Mouse (Mus musculus): ENCODE measurements around the gene Ntn1. TPM values are rescaled to one million over a fixed set of nuclear protein-coding genes. Genes with fewer than 3 reads are reported as not detected.

Gene Ntn1
- polyA plus RNA-seq, 1 experiment from 2014 or later, result 22.3 TPM

- no peaks in the 10 kb centered on the region for H3K36me3 ChIP-seq
- no peak for ATAC-seq (ENCODE audit: low FRiP score)
- H3K4me2 ChIP-seq, result no peak overlapping the region
- H3K9ac ChIP-seq, result no peak overlapping the region
- no peak overlapping the region for H3K27ac ChIP-seq
- no peak overlapping the region for H3K4me3 ChIP-seq
- 84% methylated on average over 3 of the region's 3 CpGs for WGBS
- H3K27me3 ChIP-seq, result no peaks in the 10 kb centered on the region
- no peaks in the 10 kb centered on the region for H3K9me3 ChIP-seq
- peaks cover 15% of the 10 kb centered on the region for H3K4me1 ChIP-seq (replicated peaks)
Observed at GRCm38 (mm10) chr11:68340366-68340765, 60.3 kb downstream of the Ntn1 start.

GRCm38 (mm10) chr11:68339856-68340255 lies 60.8 kb downstream of the Ntn1 start:
- H3K27me3 ChIP-seq, result no peaks in the 10 kb centered on the region
- no peak for ATAC-seq (ENCODE audit: low FRiP score)

GRCm38 (mm10) chr11:68339331-68339730 lies 61.3 kb downstream of the Ntn1 start:
- WGBS, result 96% methylated on average over 7 of the region's 7 CpGs
- no peak for ATAC-seq (ENCODE audit: low FRiP score)
- no peak overlapping the region for H3K4me3 ChIP-seq
- H3K36me3 ChIP-seq, result no peaks in the 10 kb centered on the region
- peaks cover 15% of the 10 kb centered on the region for H3K4me1 ChIP-seq (replicated peaks)
- H3K9me3 ChIP-seq, result no peaks in the 10 kb centered on the region
- no peak overlapping the region for H3K9ac ChIP-seq
- no peak overlapping the region for H3K27ac ChIP-seq
- no peak overlapping the region for H3K4me2 ChIP-seq
- no peaks in the 10 kb centered on the region for H3K27me3 ChIP-seq

More at GRCm38 (mm10) chr11:68339856-68340255, 60.8 kb downstream of the Ntn1 start:
- no peaks in the 10 kb centered on the region for H3K36me3 ChIP-seq
- H3K9ac ChIP-seq, result no peak overlapping the region
- no peak overlapping the region for H3K4me3 ChIP-seq
- H3K4me2 ChIP-seq, result no peak overlapping the region
- H3K27ac ChIP-seq, result no peak overlapping the region
- H3K4me1 ChIP-seq (replicated peaks), result peaks cover 15% of the 10 kb centered on the region
- no peaks in the 10 kb centered on the region for H3K9me3 ChIP-seq
- 95% methylated on average over 13 of the region's 13 CpGs for WGBS

GRCm38 (mm10) chr11:68331676-68332265 lies 68.9 kb downstream of the Ntn1 start:
- no peaks in the 10 kb centered on the region for H3K27me3 ChIP-seq
- H3K4me1 ChIP-seq (replicated peaks), result peaks cover 6% of the 10 kb centered on the region; the same call in 1 of the 2 replicates
- 81% methylated on average over 13 of the region's 13 CpGs for WGBS
- no peak overlapping the region for H3K4me3 ChIP-seq
- H3K9me3 ChIP-seq, result 0 out of 2 replicates have a peak, but pooled peaks cover 4% of the 10 kb centered on the region
- H3K27ac ChIP-seq, result no peak overlapping the region; the same call in 1 of the 2 replicates
- no peaks in the 10 kb centered on the region for H3K36me3 ChIP-seq
- ATAC-seq (ENCODE audit: low FRiP score), result no peak
- no peak overlapping the region for H3K4me2 ChIP-seq
- no peak overlapping the region for H3K9ac ChIP-seq

- Histone ChIP-seq H3K4me1 (replicated peaks) (peaks cover 6% of the 10 kb centered on the region; the same call in 1 of the 2 replicates), H3K27ac (no peak overlapping the region), H3K4me2 (no peak overlapping the region), H3K36me3 (no peaks in the 10 kb centered on the region; the same call in 1 of the 2 replicates), H3K4me3 (no peak overlapping the region), H3K9ac (no peak overlapping the region), H3K27me3 (no peaks in the 10 kb centered on the region), H3K9me3 (0 out of 2 replicates have a peak, but pooled peaks cover 7% of the 10 kb centered on the region)
- no peak for ATAC-seq (ENCODE audit: low FRiP score)
- 81% methylated on average over 6 of the region's 6 CpGs for WGBS
Observed at GRCm38 (mm10) chr11:68331117-68331437, 69.5 kb downstream of the Ntn1 start.

- no peak for ATAC-seq (ENCODE audit: low FRiP score)
- no peak overlapping the region for H3K9ac ChIP-seq
- 0 out of 2 replicates have a peak, but pooled peaks cover 7% of the 10 kb centered on the region for H3K9me3 ChIP-seq
- H3K4me1 ChIP-seq (replicated peaks), result peaks cover 6% of the 10 kb centered on the region; the same call in 1 of the 2 replicates
- H3K27ac ChIP-seq, result no peak overlapping the region
- no peak overlapping the region for H3K4me3 ChIP-seq
- 76% methylated on average over 10 of the region's 10 CpGs for WGBS
- H3K27me3 ChIP-seq, result no peaks in the 10 kb centered on the region
- no peaks in the 10 kb centered on the region; the same call in 1 of the 2 replicates for H3K36me3 ChIP-seq
- no peak overlapping the region for H3K4me2 ChIP-seq
Observed at GRCm38 (mm10) chr11:68330398-68331116, 70.1 kb downstream of the Ntn1 start.

GRCm38 (mm10) chr11:68324863-68325262 lies 75.8 kb downstream of the Ntn1 start:
- ATAC-seq (ENCODE audit: low FRiP score), result no peak
- 0 out of 2 replicates have a peak, but pooled peaks cover 7% of the 10 kb centered on the region for H3K9me3 ChIP-seq
- no peaks in the 10 kb centered on the region for H3K27me3 ChIP-seq
- H3K9ac ChIP-seq, result no peak overlapping the region
- H3K36me3 ChIP-seq, result no peaks in the 10 kb centered on the region; the same call in 1 of the 2 replicates
- no peak overlapping the region for H3K27ac ChIP-seq
- H3K4me1 ChIP-seq (replicated peaks), result peaks cover 5% of the 10 kb centered on the region; the same call in 1 of the 2 replicates
- 88% methylated on average over 2 of the region's 2 CpGs for WGBS
- no peak overlapping the region for H3K4me2 ChIP-seq
- H3K4me3 ChIP-seq, result no peak overlapping the region

GRCm38 (mm10) chr11:68321417-68321816 lies 79.2 kb downstream of the Ntn1 start:
- no peak overlapping the region for H3K4me3 ChIP-seq
- H3K4me2 ChIP-seq, result no peak overlapping the region
- ATAC-seq (ENCODE audit: low FRiP score), result no peak
- no peak overlapping the region for H3K27ac ChIP-seq
- peaks cover 5% of the 10 kb centered on the region; the same call in 1 of the 2 replicates for H3K4me1 ChIP-seq (replicated peaks)
- no peaks in the 10 kb centered on the region for H3K27me3 ChIP-seq
- 0 out of 2 replicates have a peak, but pooled peaks cover 4% of the 10 kb centered on the region for H3K9me3 ChIP-seq
- no peak overlapping the region for H3K9ac ChIP-seq
- no peaks in the 10 kb centered on the region; the same call in 1 of the 2 replicates for H3K36me3 ChIP-seq
- whole genome bisulfite sequencing, result 70% methylated on average over 7 of the region's 7 CpGs

- Histone ChIP-seq H3K9ac (no peak overlapping the region), H3K27me3 (no peaks in the 10 kb centered on the region), H3K27ac (no peak overlapping the region), H3K36me3 (no peaks in the 10 kb centered on the region), H3K4me2 (no peak overlapping the region), H3K4me1 (replicated peaks) (peaks cover 18% of the 10 kb centered on the region), H3K9me3 (0 out of 2 replicates have a peak, but pooled peaks cover 9% of the 10 kb centered on the region), H3K4me3 (no peak overlapping the region)
- WGBS, result 79% methylated on average over 11 of the region's 11 CpGs
- ATAC-seq (ENCODE audit: low FRiP score), result no peak
Observed at GRCm38 (mm10) chr11:68315551-68316130, 85.0 kb downstream of the Ntn1 start.

GRCm38 (mm10) chr11:68313861-68314260 lies 86.8 kb downstream of the Ntn1 start:
- WGBS, result 51% methylated on average over 4 of the region's 4 CpGs
- H3K4me1 ChIP-seq (replicated peaks), result peaks cover 25% of the 10 kb centered on the region
- no peaks in the 10 kb centered on the region for H3K27me3 ChIP-seq
- H3K4me2 ChIP-seq, result no peak overlapping the region
- H3K27ac ChIP-seq, result no peak overlapping the region
- ATAC-seq (ENCODE audit: low FRiP score), result no peak
- peak overlapping the region; percentile 39; the same call in 1 of the 2 replicates for H3K9ac ChIP-seq
- no peaks in the 10 kb centered on the region for H3K36me3 ChIP-seq
- H3K9me3 ChIP-seq, result 0 out of 2 replicates have a peak, but pooled peaks cover 9% of the 10 kb centered on the region
- H3K4me3 ChIP-seq, result no peak overlapping the region

- no peak overlapping the region for H3K9ac ChIP-seq
- WGBS, result 9% methylated on average over 7 of the region's 7 CpGs
- H3K4me1 ChIP-seq (replicated peaks), result peaks cover 27% of the 10 kb centered on the region
- H3K36me3 ChIP-seq, result no peaks in the 10 kb centered on the region
- no peaks in the 10 kb centered on the region; the same call in 1 of the 2 replicates for H3K27me3 ChIP-seq
- H3K9me3 ChIP-seq, result 0 out of 2 replicates have a peak, but pooled peaks cover 9% of the 10 kb centered on the region
- no peak overlapping the region for H3K4me2 ChIP-seq
- no peak overlapping the region for H3K4me3 ChIP-seq
- H3K27ac ChIP-seq, result peak overlapping the region; percentile 55
- peak; percentile 63; the same call in 1 of the 2 replicates for ATAC-seq (ENCODE audit: low FRiP score)
Observed at GRCm38 (mm10) chr11:68313065-68313464, 87.6 kb downstream of the Ntn1 start.

- H3K27me3 ChIP-seq, result peaks cover 4% of the 10 kb centered on the region; the same call in 1 of the 2 replicates
- H3K4me3 ChIP-seq, result no peak overlapping the region
- H3K4me2 ChIP-seq, result no peak overlapping the region
- WGBS, result 36% methylated on average over 10 of the region's 10 CpGs
- no peaks in the 10 kb centered on the region for H3K36me3 ChIP-seq
- no peak for ATAC-seq (ENCODE audit: low FRiP score)
- H3K9ac ChIP-seq, result no peak overlapping the region; the same call in 1 of the 2 replicates
- no peak overlapping the region for H3K27ac ChIP-seq
- H3K4me1 ChIP-seq (replicated peaks), result peaks cover 26% of the 10 kb centered on the region
- H3K9me3 ChIP-seq, result 0 out of 2 replicates have a peak, but pooled peaks cover 6% of the 10 kb centered on the region
Observed at GRCm38 (mm10) chr11:68308911-68309580, 91.6 kb downstream of the Ntn1 start.

Data from hindbrain, embryonic 13.5 days (tissue).